Mouse (Mus musculus): ENCODE results near the gene Prm2. TPM values are rescaled to one million over a fixed set of nuclear protein-coding genes. Genes with fewer than 3 reads are reported as not detected.

The Prm2 gene
- total RNA-seq, 2 experiments from 2014 or later, result not detected

DNA sequence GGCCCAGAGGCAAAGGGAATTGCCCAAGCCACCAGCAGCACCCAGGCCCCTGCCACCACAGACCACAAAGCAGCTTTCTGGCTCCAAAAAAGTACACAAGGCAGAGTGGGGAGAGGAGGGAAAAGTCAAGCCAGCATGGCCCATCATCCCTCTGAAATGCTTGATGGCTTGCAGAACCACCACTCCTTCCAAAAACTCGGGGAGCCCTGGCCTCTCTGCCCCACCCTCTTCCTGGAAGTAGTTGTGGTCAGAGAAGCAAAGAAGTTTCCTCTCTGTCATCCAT, 12.8 kb downstream of the Prm2 start:
- DNase-seq (ENCODE audit: low spot score in 2 of 2), result no peak
- intact Hi-C loops (cut with DNase I), result no loop called here

DNA sequence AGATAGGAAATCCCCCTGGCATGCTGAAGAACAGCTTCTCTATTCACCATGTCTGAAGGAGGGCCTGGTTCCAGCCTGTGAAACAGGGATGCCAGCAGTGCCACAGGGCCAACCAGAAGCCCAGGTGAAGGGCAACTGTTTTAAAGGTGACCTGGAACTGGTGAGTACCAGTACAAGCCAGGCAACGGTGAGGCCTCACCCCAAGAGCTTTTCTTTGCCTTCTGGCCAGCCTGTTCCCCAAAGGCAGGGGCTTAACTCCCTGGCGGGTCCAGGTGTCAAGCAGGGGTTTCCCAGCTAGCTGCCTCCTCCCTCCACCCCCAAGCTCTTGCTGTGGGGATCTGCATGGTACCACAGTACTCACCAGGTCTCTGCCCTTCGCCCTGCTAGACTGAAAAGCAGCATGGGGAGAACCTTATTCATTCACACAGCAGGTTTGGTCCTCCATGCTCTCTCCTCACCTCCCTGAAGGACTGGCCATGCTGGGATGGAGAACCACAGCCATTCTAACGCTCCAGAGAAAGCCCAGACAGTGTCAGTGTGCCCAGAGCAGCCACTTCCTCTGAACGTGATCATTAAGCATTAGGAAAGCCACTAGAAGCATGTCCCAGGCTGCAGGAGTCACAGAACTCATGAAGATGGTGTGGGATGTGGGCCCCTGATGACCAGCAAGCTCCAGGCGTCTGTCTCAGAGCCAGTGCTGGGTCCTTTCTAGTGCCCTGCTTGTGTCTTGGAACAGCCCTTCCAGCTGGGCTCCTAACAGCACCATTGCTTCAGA, 13.4 kb downstream of the Prm2 start:
- intact Hi-C loops (cut with DNase I), result no loop called here
- no peak for DNase-seq (ENCODE audit: low spot score in 2 of 2)

DNA sequence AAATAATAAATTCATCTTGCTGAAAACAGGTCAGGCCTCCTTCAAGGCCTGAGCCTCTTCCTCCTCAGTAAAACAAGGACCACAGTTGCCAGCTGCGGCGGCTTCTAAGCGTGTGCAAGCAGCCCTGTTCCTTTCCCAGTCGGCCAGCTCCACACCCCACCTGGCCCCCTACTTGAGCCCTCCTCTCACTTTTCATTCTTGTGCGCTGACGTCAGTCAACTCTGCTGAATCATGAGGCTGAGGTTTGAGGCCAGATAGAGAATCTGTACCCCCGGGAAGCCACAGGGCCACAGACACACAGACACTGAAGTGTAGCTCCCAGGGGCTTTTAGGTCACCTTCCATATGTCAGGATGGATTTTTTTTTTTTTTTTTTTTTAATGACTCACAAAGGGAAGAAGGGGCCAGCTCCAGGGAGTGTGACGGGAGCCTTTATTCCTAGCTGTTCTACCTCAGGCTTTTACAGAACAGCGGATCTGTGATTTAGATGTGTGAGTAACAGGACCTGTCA, 14.0 kb downstream of the Prm2 start:
- intact Hi-C loops (cut with DNase I), result no loop called here
- no peak for DNase-seq (ENCODE audit: low spot score in 2 of 2)

DNA sequence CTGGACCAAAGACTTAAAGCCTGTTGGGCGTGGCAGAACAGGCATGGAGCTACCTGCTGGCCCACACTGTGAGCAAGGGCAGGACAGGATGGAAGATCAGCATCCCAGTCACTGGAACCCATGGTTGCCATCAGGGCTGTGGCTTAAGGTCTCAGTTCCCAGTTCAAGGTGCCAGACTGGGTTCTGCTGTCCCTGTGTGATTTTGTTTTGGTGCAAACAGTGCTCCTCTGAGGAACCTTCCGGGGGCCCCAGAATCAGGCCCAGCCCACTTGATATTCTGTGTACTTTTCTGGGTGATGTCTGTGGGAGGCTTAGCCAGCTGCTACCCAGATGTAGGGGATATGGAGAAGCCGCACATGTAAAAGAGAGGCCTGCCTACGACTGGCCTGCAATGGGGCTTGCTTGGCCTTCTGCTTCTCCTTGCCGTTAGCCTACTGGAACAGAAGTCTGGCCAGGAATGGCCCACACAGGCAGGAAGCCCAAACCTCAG, 15.3 kb downstream of the Prm2 start:
- intact Hi-C loops (cut with DNase I), result no loop called here
- no peak for DNase-seq (ENCODE audit: low spot score in 2 of 2)

DNA sequence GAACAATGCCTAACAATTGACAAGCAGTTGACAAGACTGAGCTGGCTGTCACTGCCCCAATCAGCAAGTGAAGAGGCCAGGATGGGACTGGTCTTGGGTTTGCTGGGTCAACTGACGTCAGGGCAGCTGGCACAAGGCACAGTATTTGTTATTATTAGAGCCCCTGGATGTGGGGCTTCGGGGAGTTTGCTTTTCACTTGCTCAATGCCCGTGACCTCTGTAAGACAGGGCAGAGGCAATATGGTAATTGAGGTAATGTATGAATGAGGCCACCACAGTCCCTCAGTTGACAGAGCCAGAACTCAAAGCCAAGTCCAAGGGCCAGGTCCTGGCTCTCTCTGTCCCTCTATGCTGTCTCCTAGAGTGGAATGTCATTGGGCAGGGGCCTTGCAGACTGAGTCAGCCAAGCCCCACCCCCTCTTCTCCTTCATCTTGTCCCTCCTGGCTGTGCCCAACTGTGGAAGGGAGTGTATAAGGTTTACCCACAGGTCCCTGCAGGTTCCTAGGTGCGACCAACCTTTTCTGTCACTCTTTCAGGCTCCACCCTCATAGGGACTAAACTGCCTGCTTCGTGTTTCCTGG, 18.3 kb downstream of the Prm2 start:
- DNase-seq (ENCODE audit: low spot score in 2 of 2), result no peak
- intact Hi-C loops (cut with DNase I), result no loop called here

DNA sequence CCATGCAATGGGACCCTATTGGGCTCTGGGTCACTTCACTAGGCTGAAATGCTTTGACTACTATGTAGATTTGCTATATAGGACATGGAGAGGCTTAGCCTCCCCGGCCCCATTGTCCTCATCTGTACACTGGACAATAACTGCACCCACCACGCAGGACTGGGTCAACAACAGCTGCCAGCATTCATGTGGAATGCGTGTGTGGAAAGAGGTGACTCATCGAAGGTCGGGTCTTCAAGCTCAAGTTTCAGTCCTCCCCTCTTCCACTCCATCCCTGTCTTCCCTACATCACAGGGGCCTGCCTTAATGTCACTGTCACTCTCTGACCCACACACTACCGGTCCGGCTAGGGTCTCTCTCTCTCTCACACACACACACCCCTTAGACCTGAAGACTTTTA, 19.6 kb downstream of the Prm2 start:
- intact Hi-C loops (cut with DNase I), result no loop called here
- DNase-seq (ENCODE audit: low spot score in 2 of 2), result no peak

DNA sequence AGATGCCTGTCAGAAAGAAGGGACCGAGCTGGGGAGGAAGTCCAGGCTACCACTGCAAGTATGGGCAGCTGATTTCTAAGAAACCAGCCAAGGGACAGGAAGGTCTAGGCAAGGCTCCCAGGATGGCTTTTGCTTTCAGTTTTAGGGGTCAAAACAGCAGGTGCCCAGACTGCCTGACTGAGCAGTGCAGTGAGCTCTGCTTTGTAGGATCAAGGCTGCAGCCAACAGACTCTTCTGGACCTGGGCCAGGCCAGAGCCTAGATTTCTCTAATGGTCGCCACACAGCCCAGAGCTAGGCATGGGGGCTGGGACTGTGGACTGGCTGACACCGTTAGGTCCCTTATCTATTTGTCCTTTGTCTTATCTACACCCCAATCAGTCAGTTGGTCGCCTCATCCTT, 21.2 kb downstream of the Prm2 start:
- no peak for DNase-seq (ENCODE audit: low spot score in 2 of 2)
- intact Hi-C loops (cut with DNase I), result no loop called here

DNA sequence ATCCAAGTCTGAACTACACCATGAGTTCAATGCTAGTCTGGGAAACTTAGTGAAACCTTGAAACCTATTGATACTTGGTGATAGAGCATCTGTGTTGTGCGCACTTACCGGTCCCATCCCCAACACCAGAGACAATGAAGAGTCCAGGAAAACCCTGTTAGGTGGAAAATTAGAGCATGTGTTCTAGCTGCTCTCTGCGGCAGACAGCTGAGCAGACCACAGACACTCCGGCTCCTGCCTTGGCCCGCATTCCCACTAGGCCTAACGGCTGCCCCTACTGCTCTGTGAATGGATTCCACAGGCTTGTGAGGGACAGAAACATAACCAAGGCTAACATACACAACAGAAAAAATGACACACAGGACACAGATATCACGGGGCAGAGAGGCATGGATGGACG, 22.4 kb downstream of the Prm2 start:
- intact Hi-C loops (cut with DNase I), result no loop called here

DNA sequence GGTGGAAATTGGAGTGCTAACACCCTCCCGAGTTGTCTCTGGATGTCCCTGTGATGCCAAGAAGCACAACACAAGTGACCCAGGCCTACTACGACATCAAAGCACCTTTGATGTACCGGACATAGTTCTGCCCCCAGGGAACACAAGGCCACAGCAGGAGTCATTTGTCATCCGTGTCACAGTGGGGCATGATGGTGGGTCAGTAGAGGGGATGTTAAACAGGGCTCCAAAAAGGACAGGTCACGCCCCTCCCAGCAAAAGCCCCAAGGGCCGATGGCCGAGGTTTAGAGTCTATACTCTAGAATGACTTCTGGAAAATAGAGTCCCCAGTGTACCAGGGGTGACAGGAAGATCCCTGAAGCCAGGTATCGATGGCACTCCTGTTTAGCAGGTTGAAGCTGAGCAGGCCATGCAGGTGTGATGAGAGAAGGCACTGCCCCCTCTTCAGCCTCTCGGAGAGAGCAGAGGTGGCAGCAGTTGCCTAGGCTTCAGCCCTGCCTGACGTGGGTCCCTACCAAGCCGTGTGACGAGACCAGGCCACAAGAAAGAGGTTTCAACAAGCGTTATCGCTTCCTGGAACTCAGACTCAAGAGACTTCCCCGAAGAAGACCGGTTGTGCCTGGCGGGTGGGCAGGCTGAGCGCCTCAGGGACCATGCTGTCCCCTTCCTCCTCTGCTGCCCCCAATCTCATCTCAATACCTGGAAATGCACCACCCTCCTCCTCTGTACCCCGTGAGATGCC, 24.0 kb downstream of the Prm2 start:
- DNase-seq (ENCODE audit: low spot score in 2 of 2), result no peak
- intact Hi-C loops (cut with DNase I), result no loop called here

More for the DNA sequence above, 22.4 kb downstream of the Prm2 start:
- no peak for DNase-seq (ENCODE audit: low spot score in 2 of 2)

DNA sequence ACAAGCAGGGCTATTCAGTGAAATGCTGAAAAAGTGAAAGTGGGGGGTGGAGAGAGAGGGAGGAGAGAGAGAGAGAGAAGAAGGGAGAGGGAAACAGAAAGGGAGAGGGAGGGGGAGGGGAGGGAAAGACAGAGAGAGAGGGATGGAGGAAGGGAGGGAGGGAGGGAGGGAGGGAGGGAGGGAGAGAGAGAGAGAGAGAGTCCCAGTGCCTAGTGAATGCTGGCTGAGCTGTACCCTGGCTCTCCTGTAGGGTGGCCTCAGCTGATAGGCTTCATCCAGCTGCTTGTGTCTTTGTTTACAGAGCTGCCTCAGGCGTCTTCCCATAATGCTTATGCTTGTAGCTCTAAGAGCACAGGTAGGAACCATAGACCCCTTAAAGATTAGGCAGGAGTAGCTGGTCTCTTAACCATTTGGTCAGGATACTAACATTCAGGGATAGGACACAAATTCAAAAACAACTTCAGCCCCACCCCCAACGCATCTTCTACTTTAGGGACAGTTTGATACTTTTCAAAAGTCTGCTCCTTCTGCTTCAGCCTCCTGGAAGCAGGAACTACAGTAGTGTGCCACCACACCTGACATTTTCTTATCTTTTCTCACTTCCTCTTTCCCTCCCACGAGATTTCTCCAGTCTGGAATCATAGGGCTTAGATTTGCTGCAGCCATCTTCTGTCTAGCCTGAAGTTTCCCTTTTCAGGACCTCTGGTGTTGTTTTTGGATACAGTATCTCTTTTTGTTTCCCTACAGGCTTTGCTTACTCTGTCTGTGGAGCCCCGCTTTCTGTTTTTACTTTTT, 25.2 kb downstream of the Prm2 start:
- intact Hi-C loops (cut with DNase I), result no loop called here
- no peak for DNase-seq (ENCODE audit: low spot score in 2 of 2)

DNA sequence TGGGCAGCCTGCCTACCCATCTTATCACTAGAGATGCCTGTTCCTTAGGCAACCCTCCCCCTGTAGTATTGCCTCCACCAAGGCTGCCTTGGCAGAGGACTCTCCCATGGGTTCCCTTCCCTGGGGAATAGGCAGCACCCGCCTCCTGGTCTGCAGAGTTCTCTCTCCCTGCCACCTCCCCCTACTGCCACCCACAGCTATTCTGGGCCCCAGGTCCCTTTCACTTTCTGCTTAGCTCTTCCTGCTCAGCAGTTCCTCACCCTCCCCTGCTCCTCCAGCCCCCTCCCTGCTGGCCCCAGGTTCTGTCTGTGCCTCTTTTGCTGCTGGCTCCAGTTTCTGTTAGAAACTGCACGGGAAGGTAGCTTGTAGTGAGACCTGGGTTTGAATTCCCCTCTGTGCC, 26.3 kb downstream of the Prm2 start:
- intact Hi-C loops (cut with DNase I), result loop anchor here (5.0 kb wide), 1 partner anchor 197 kb away; no protein-coding TSS in a partner anchor
- DNase-seq (ENCODE audit: low spot score in 2 of 2), result peak in 1 of 2 experiments; percentile 74

DNA sequence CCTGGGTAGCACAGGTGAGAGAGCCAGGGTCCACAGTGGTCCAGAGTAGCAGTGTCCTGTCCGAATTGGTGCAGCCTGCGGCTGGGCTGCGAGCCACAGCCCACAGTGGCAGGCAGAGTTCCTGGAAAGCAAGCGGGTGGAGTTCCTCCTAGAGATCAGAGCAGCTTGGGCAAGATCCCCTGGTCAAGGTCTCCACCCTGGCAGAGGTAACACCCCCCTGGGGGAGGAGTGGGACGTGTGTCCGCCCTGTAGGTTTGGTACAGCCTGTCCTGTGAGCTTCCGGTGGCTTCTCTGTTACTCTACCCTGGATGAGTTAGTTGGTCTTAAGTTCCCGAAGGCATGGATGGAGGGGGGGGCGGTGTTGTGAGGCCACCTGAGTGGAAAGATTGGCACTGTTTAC, 27.1 kb downstream of the Prm2 start:
- no peak for DNase-seq (ENCODE audit: low spot score in 2 of 2)
- intact Hi-C loops (cut with DNase I), result loop anchor here (5.0 kb wide), 1 partner anchor 197 kb away; no protein-coding TSS in a partner anchor

DNA sequence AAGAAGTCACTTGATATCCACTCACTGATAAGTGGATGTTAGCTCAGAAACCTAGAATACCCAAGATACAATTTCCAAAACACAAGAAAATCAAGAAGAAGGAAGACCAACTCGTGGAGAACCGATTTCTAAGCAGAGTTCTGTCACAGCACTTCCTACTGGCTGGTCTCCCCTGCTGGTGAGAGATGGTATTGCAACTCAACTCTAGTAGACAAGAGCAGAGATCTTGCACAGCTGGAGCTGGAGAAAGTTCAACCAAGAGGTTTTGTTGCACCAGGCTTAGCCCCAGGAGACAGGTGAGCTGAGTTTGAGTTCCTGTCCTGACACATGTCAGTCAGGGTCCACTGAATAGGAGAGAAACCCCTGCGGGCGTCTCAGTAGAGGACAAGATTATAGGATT, 28.8 kb downstream of the Prm2 start:
- peak; percentile 69 to 70 for DNase-seq (ENCODE audit: low spot score in 2 of 2)
- intact Hi-C loops (cut with DNase I), result loop anchor here (5.0 kb wide), 1 partner anchor 195 kb away; no protein-coding TSS in a partner anchor

DNA sequence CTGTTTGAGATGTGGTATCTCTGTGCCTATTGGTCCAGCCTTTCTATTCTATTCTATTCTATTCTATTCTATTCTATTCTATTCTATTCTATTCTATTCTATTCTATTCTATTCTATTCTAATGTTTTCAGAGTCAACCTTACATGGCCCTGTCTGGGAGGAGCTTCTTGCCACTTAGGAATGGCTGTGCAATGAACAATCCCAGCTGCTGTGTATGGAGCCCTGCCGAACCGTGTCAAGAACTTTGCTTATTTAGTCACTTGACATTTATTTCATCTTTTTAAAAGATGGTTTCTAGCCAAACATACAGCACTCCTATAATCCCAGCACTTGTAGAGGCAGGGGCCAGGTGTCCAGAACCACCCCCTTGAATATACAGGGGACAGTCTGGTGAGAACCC, 31.6 kb downstream of the Prm2 start:
- DNase-seq (ENCODE audit: low spot score in 2 of 2), result no peak
- intact Hi-C loops (cut with DNase I), result no loop called here

DNA sequence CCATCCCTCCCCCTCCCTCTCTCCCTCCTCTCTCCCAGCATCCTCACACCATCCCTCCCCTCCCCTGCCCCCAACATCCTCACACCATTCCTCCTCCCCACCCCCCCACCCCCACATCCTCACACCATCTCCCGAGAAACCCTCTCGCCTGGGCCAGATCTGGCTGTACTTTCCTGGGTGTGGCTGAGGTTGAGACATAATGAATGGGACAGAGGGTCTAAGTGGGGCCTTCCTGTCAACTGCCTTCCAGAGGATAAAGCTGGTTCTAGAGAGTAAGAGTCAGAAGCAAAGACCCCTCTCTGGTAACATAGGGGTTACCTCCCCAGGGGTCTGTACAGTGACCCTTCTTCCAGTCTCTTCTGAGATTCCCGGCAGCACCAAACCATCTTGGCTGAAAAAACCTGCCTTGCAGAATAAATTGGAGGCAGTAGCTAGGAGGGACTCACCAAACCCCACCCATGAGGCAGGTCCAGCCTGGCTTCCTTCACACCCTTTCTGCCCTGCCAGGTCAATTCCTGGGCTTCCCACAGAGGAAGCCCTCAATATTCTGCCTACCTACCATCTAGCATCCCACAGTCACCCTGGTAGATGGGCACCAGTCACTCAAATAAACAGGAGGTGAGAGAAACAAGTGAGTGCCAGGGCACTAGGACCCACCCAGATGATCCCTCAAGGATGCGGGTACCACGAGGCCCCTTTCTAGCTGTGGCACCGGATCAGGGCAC, 32.2 kb downstream of the Prm2 start:
- intact Hi-C loops (cut with DNase I), result no loop called here

DNA sequence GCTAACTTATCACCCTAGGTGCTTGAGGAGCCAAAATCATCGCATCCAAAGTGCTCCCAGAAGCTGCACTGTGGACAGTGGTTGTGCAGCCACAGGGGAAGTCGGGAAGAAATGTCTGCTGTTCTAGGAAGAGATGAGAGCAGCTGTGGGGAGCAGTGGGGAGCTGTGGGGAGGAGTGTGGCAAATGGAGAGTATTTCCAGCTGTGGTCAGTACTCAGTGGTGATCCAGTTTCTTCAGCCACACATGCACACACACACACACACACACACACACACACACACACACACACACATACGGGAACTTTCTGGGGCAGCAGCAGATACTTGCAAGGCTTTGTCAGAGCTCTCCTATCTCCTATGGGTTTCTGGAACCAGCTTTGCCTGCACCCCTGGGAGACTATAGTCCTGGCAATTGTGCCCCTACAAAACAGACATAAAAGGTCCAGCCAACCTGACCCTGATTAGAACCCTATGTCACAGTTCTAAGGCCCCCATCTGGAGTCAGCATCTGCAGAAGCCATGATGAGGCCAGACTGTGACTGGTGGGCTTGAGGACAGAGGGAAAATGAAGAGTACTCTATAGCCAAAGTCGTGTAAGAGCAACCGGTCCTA, 33.3 kb downstream of the Prm2 start:
- intact Hi-C loops (cut with DNase I), result no loop called here
- no peak for DNase-seq (ENCODE audit: low spot score in 2 of 2)

More for the DNA sequence above, 32.2 kb downstream of the Prm2 start:
- no peak for DNase-seq (ENCODE audit: low spot score in 2 of 2)

DNA sequence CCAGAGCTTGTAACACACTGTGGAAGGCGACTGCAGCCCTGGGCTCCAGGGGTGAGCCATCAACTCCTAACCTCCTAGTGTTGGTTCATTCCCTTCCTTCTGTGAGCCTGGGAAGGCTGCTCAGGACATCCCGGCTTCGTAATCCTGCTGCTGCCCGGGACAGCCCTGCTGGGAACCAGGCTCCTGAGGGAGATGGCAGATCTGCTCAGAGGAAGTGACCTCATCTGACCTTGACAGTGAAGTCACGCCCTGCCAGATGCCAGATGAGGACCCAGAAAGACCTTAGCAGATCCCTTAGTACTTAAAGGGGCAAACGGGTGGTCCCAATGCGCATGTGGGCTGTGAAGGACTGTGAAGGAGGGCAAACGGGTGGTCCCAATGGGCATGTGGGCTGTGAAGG, 34.8 kb downstream of the Prm2 start:
- intact Hi-C loops (cut with DNase I), result no loop called here

DNA sequence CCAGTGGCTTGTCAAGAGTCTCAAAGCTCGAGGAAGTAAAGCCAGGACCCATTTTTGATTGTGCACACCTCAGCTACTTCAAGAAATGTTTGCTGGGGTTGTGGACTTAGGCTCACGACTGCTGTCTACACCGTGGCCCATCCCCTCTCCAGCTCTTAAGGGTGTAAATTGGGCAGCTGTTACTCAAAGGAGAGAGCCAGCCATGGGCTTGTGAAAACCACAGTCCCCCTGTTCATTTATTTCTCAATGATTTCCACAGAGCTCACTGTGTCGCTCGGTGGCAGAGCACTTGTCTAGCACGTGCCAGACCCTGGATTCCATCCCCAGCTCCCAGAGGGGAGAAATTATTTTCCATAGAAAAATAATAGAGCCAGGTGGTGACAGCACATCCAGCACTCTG, 39.8 kb downstream of the Prm2 start:
- intact Hi-C loops (cut with DNase I), result no loop called here
- no peak for DNase-seq (ENCODE audit: low spot score in 2 of 2)

More for the DNA sequence above, 34.8 kb downstream of the Prm2 start:
- DNase-seq (ENCODE audit: low spot score in 2 of 2), result no peak
